Mouse (Mus musculus): ENCODE measurements around the gene Tmem97. TPM values are rescaled to one million over a fixed set of nuclear protein-coding genes. Genes with fewer than 3 reads are reported as not detected.
"Not testable (repeated sequence)": the region's sequence is repeated elsewhere in the genome, so short reads cannot be mapped to it uniquely, and the experiment has no call there.

Tmem97 gene
- polyA plus RNA-seq, 2 experiments from 2014 or later, result 23.3 to 28.4 TPM

DNA sequence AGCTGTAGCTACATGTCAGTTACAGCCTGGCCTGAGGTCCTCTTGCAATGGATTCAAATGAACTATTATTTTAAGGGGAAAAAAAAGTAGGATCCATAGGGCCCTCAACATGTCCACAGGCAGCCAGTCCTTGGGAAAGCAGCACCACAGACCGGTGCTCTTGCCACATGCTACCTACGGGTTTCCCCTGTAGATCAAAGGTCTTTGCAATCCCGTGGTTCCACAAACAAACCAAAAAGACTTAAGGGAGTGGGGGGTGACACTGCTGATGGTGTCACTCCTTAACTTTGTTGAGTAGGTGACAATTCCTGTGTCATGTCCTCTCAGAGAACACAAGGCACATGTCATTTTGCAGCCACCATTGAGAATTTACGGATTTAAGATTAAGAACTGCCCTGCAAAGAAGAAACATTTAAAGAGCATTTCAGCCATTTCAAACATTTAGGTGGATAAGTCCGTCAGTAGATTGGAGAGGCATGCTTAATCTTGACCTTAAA is 1.0 kb downstream of the Tmem97 start:
- ATAC-seq, result no peak

DNA sequence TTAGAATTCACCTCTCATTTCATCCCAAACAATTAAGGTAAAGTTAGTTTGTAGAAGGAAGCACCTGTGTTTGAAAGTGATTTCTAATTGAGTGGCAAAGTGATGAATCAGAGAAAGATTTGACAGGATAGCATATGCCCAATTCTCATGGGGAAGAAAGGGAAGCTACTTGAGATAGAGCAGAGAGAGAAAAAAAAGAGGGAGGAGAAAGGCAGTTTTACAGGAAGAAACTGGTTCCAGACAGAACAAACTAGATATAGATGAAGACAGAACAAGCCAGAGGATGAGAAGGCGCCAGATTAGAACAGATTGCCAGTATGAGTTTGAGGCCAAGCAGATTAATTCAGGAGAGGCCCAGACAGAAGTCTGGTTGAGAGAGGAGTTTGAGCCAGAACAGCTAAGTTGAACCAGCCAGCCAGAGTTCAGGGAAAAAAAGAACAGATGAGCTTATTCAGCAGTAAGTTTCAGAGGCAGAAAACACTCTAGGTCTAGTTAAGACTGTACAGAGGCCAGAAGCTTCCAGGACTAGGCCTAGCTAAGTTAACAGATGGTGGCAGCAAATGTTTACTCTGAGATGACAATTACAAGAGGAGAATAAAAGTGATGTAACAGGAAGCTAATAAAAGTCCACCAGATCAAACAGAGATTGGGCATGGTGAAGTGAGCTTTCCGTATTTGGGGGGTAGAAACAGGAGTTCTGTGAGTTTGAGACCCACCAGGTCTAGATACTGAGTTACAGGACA is 2.7 kb downstream of the Tmem97 start:
- ATAC-seq, result no peak

DNA sequence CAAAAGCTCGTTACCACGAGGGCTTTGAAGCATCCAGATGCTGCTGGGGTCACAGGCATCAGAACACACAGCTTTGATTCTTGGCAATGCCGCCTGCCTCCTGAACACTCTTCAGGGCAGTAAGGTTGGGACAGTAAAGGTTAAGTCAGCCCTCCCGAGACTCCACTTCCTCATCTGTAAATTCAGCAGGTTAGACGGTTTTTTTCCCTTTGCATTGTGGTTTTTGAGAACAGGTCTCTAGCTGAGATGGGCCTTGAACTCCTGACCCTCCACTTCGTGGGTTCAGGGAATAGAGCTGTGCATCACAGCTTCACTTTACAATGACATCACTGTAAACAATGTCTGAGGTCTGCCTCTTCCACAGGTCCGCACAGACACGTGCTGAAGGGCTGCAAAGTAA is 5.4 kb downstream of the Tmem97 start:
- no peak for ATAC-seq

DNA sequence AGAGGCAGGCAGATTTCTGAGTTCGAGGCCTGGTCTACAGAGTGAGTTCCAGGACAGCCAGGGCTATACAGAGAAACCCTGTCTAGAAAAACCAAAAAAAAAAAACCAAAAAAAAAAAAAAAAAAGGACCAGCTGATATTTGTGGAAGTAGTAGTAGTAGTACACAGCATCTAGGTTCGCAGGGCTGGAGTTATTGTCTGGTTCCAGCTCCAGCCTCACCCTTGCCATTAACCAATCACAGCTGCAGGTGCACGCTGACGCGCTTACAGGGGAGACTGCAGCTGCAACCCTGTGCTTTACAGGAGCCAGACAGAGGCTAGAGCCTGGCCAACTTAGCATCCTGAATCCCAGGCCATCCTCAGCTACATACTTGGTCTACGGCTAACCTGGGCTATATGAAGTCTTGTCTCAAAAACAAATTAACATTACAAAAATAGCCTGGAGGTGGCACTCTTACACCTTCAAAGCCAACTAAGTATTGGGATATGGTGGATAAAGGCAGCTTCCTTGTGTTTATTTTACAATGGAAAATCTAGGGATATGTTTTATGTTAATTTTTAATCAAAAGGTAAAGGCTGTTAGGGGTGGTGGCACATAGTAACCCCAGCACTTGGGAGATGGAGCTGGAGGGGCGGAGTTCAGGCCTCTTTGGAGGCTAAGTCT is 6.0 kb downstream of the Tmem97 start:
- ATAC-seq, result no peak

DNA sequence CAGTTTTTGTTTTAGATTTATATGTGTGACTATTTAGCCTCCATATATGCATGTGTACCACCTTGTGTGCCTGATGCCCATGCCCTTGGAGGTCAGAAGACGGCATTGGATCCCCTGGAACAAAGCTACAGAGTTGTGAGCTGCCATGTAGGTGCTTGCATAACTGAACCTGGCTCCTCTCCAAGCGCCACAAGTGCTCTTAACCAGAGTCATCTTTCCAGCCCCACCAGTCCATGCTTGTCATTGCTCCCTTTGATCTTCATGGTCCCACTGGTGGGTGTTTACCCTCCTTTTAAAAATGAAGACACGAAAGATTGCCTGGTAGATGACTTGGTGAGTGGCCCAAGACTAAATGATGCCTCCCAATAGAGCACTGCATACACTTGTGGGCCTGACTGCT is 10.2 kb downstream of the Tmem97 start:
- no peak for ATAC-seq

DNA sequence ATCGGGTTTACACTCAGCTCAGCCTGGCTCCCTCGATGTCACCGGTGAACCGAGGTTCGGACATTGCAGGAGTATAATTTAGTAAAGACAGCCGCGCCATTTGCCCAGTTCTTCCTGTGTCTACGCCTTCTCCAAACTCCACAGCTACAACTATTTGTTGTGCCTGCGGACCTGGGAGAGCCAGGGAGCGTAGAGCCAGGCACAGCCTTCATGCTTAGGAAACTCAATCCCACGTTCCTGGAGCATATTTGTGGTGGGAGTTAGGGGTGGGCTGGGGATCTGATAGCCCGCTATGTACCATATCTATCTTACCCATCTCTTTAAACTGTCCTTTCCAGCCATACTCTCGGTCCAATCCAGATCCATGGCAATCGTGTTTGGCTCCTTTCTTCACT is 13.9 kb downstream of the Tmem97 start:
- no peak for ATAC-seq

DNA sequence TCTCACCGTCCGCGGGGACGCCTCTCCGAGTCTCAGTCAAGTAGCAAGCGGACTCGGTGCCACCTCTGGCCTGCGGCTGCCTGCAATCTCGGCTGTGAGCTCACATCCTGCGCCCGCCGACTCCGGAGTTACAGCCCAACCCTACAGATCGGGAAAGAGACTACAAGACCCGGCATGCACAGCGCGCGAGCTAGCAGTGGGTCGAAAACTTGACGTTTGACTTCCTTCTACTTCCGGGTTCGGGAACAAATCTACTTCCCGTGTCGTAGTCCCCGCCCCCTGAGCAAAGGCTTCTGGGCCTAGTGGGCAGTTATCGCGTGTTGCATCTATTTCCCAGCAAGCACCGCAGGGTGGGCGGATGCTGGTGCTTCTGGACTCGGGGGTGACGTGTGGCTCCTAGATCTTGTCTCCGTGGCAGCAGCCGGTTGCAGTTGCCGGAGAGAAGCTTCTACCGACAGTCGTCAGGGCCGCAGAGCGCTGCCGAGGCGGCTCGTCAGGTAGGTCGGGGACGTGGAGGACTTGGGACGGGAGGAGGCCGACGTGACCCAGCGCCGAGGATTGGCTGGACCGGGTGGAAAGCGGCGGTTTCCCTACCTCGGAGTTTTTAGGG is 14.4 kb downstream of the Tmem97 start, which contains the start of the genes Tnfaip1 and Ift20:
Gene Tnfaip1 (minus strand): TSS at position 253 of the 610 bp plus-strand sequence.
Gene Ift20 (plus strand): TSS at position 282 of the 610 bp plus-strand sequence.
- ATAC-seq, result peak; percentile 94

DNA sequence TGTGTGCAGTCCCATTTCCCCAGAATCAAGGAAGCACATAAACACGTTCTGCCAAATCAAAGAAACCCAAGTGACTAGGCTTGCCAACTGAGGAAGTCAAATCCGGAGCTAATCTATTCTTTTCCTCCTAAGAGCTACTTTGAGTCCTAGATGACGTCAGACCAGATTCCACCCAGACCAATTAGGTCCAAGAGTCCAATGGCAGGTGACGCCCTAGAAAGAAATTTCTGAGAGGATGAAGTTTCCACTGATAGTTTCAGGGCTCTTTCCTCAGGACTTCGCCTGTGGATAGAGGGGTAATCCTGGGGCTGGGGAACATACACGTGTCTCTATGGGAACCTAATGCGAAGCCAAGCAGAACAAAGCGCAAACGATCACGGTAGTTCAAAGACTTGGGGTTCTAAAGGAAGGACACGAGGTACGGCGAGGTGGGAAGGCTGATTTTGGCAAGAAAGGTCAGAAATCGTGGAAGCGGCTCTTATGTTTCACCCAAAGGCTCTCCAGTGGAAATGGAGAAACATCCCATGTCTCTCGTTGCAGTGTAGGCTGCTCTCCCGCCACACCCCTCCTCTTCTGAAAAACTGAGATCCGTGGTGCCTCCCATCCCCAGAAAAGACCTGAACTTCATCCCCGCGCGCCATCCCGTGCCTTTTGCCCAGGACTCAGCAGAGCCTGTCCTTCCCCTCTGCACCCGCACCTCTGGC is 15.0 kb downstream of the Tmem97 start:
- peak; percentile 2 for ATAC-seq

DNA sequence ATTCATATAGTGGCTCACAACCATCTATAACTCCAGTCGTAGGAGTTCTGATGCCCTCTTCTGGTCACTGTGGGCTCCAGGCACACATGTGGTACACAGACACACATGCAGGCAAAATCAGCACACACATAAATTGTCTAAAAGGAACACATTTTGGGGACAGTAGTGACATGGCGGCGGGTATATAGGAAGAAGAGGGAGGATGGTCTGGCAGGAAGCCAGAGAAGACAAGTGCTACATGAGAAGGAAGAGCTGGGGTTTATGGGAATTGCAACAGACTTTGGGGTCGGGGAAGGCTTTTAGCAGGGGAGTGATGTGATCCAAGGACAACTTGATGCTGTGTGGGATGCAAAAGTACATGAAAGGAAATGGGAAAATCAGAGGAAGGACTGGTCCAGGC is 16.1 kb downstream of the Tmem97 start:
- ATAC-seq, result no peak

DNA sequence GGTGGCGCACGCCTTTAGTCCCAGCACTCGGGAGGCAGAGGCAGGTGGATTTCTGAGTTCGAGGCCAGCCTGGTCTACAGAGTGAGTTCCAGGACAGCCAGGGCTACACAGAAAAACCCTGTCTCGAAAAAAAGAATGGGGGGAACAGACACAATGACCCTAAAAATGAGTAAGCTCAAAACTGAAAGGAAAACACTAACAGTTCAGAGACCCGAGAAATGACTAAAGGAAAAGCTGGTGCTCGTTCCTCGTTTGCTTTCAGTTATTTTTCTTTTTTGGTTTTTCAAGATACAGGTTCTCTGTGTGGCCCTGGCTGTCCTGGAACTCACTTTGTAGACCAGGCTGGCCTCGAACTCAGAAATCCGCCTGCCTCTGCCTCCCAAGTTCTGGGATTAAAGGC is 19.1 kb downstream of the Tmem97 start:
- ATAC-seq, result not testable (repeated sequence)

DNA sequence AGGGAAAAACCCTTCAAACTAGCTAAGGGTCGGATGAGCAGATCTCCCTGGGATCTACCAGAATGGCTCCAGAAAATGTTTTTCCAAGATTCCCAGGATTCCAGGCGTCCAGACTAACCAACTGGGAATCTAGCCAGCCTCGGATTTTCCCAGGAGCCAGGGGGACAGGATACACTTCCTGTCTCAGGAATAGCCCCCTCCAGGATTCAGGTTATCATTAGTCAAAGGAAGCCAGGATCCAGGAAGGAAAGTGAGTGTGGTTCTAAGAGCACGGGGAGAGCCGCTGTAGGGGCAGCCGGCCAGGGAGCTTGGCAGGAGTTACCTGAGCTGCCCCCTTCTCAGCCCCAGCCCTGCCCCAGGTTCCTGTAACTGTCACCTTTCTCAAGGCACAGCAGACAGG is 19.5 kb downstream of the Tmem97 start:
- no peak for ATAC-seq

DNA sequence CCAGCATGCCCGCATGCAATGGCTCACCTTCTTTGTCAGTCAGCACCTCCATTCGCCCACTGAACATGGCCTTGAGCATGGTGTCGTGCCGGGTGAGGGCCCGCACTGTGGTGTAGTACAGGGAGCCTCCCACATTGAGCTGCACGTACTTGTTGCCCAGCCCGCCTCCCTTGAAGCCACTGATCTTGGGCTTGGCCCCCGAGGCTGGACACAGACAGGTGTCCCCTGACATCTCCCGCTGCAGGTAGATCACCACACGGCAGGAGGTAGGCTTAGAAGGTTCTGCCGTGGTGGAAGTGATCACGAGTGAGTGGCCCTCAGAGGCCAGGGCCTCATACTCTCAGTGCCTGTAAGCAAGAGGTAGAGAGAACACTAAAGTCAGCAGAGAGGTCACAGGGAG is 20.6 kb downstream of the Tmem97 start:
- ATAC-seq, result no peak

DNA sequence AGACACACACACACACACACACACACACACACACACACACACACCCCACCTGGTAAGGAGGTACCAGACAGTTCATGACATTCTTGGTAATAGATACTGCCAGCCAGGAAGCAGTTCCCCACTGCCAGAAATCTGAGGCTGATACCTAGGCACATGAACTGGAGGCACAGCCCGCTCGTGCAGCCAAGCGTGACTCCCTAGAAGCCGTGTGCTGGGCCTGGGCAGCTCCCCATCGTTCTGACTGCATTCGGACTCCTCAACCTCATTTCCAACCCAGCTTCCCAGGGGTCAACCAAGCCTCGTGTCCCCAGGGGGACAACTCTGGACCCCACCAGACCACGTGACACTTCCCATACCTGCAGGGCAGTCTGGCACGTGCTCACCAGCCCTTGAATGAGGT is 21.9 kb downstream of the Tmem97 start:
- no peak for ATAC-seq

DNA sequence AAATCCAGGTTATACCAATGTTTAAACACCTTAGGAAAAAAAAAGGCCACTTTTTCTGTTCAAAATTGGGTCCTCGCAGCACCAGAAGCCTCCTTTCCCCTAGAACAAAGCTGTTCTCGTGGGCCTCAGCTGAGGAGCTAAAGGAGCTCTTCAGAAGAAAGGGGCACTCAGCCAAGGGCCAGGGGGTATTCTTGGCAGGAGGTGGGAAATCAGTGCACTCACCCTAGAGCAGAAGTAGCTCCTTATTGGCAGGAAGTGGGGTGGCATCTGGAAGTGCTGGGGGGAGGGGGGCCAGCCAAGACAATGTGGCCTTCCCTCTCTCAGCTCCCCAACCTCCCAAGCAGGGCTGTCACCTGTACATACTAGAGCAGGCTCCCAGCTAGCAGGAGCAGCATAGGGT is 25.7 kb downstream of the Tmem97 start:
- ATAC-seq, result no peak

DNA sequence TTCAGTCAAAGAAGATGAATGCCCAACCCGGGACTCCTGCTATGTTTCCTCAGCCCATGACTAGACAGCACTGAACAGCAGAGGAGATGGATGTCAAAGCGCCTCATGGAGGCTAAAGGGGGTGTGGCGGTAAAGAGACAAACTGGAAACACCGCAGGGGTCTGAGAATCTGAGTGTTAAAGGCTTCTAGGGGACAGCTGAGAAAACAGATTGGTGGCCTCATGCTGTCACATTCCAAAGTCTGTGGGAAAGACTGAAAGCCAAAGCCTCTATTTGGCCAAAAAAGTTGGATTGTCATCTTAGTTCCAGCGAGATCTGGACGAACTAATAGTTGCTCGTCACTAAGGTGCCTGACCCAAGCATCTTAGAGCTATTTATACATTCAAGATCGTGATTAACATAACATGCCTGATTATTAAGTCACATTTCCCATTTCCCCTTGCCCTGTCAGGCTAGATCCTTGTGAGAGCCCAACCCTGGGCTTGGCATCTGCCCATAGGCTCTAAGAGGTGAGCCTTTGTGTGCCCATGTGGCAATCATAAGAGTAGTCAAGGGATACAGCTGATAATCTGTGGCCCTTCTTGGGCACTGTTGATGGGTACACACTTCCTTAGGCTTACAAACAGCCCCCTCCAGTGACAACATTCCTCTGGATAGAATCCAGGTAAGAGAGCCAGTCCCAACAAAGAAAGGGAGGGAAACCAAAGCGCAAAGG is 27.2 kb downstream of the Tmem97 start:
- no peak for ATAC-seq

DNA sequence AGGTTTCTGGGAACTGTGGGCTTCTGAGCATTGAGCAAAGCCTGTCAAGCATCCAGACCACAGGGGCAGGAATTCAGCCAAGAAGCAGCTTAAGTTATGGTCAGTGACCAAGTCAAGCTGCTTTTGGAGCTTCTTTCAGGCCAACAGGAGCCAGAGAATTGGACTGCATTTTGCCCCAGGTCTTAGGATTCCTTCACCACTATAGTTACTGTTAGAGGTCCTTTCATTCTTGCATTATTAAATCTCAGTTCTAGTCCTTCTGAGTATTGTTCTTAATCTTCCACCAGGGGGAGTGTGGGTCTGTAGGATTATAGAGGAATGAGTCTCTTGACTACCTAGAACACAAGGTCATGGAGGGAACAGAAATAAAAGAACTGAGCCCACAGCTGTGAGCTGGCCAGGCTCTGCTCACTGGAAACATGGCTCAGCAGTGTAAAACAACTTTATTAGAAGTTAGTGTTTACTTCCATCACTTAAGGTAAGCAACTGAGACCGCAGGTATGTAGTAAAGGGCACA is 28.0 kb downstream of the Tmem97 start:
- ATAC-seq, result no peak

DNA sequence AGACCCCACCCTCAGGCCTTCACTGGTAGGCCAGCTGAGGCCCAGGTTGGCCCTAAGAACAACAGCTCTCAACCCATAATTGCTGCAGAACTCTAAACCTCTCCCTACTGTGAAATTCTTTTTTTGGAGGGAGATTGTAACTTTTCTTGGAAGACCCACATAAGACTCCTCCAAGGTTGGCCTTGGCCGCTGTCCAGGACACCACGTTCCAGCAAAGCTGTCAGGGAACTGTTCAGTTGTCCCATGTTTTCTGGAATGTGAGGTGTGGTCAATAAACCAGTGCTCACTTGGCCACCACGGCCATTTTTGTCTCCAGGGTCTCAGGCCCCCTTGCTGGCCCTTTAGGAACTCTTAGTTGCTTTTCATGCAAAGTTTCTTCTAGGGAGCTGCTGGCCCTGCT is 28.7 kb downstream of the Tmem97 start:
- ATAC-seq, result no peak

DNA sequence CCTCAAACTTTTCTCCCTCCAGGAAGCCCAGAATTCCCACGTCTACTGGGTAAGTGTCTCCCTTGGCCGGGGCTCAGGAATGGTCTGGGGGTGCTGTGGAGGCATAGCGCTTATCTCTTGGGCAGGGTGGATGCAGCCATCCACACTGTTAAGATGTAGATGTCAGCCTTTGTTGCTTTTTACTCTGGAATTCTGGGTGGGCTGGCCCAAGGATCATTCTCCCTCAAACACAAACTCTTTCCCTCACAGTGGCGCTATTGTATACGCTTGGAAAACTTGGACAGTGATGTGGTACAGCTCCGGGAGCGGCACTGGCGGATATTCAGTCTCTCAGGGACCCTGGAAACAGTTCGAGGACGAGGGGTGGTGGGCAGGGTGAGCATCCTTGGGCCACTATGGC is 31.6 kb downstream of the Tmem97 start:
- ATAC-seq, result no peak

DNA sequence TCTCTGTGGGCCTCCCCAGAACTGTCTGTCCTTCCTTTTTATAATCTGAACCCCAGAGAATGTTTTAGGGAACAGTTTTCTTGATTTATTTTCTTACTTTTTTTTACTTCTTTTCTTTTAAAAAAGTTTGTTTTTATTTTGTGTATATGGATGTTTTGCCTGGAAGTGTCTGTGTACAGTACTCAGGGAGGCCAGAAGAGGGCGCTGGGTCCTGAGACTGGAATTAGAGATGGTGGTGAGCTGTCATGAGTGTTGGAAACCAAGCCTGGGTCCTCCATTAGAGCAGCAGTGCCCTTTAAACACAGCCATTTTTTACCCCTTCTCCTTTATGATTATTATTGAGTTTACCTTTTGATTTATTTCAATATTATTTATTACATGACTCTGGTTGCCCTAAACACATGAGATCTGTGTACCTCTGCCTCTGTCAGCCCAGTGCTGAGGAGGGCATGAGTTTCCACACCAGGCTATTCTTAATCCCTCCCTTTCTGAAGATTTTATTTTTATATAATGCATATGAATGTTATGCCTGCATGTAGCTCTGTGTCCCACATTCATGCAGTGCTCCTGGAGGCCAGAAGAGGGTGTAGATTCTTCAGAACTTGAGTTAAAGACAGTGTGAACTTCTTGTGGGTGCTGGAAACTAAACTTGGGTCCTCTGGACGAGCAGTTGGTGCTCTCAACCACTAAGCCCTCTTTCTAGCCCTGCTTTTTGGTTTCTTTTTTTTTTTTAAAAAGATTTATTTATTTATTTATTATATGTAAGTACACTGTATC is 34.8 kb downstream of the Tmem97 start:
- no peak for ATAC-seq

DNA sequence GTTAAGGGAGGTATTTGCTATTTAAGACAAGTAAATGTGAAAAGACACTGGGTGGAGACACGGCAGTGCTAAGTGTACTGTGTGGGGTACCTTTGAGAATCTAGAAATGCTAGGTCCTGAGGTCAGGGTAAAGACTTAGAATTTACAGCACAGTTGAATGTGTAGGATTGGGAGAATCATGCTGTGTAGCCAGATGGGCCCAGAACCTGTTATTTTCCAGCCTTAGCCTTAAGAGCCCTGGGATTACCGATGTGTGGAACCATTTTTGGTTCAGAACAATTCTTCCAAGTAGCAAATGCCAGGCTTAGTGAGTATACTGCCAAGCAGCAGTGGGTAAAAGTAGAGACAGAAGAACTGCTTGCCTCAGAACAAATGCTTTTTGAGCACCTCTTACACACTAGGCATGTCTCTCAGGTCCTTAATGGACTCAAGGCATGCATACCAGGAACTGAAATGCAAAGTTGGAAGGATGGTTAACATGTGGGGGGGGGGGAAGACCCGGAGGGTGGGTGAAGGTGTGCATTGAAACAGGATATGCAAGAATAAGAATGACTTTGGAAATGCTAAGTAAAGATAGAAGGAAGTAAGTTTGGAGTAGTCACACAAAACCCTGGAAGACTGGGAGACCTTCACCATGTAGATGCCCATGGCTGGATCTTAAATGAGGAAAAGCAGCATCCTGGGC is 37.3 kb downstream of the Tmem97 start:
- no peak for ATAC-seq

Measured in activated CD4-positive, CD25-positive, alpha-beta regulatory T cell, adult 4 months (primary cell).